Mouse (Mus musculus) mesoderm, embryonic 11.5 days (tissue): Measurements from ENCODE around the gene Zfp853.

Experiments used
- DNase-seq: peaks from one replicate; pipeline ENCODE4 v3.0.0-alpha.2; 2012; ENCODE audit warnings: low read depth, low spot score

Zfp853 gene

DNA sequence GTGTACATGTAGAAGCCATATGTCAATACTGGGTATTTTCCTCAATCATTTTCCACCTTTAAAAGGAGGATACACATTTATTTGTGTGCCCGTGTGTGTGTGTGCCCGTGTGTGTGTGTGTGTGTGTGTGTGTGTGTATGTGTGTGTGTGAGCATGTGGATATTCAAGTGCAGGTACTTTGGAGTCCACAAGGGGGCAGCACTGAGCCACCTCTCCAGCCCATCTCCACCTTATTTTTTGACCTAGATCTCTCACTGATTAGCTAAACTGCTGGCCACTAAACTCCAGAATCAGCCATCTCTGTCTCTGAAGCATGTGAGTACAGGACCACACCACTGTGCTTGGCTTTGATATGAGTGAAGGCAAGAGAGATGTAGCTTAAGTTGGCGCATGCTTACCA is 1.4 kb upstream of the Zfp853 start:
- no peak for DNase-seq

DNA sequence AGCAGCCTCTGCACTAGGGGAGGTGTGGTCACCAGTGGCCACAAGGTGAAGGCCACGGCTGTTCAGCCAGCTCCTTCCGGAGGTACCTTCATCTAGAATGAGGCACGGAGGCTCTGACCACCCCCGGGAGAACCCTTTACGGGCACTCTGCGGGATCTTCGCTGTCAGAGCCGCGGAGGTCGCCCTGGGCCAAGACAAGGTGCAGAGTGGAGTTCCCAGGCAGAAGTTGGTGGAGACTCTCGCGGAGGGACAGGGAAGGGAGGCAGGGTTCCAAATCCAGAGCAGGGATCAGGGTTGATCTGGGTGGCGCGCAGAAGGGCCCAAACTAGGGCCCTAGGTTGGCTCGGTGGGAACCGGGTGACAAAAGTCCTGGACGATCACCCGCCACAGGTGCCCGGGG is 544 bp downstream of the Zfp853 start:
- DNase-seq, result no peak

DNA sequence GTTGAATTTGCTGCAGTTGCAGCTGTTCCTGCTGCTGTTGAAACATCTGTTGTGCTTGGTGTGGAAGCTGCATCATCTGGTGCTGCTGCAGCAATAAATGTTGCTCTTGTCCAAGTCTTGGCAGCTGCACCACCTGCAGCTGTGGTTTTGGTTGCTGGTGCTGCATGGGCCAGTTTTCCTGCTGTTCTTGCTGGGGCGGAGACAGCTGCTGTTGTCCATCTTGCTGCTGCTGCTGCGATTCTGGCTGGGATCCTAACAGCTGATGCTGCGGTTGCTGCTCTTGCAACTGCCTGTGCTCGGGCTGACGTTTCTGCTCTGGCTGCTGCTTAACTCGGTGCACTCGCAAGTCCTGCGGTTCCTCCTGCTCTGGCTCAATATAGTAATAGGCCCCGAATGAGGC is 4.1 kb downstream of the Zfp853 start:
- no peak for DNase-seq

DNA sequence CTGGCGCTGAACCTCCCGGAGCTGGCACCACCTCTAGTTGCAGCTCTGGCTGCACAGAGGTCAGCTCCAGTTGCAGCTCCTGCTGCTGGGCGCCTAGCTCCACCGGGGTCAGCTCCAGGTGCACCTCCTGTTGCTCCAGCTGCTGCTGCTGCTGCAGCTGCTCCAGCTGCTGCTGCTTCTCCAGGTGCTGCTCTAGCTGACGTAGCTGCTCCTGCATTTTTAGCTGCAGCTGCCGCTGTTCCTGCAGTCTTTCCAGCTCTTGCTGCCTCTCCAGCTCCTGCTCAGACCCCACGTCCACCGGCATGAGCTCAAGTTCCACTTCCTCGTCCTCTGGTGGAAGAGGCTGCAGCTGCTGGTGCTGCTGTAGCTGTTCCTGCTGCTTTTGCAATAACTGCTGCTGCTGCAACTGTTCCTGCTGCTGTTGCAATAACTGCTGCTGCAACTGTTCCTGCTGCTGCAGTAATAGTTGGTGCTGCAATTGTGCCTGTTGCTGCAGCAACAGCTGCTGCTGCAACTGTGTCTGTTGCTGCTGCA is 5.0 kb downstream of the Zfp853 start:
- DNase-seq, result peak; percentile 23

DNA sequence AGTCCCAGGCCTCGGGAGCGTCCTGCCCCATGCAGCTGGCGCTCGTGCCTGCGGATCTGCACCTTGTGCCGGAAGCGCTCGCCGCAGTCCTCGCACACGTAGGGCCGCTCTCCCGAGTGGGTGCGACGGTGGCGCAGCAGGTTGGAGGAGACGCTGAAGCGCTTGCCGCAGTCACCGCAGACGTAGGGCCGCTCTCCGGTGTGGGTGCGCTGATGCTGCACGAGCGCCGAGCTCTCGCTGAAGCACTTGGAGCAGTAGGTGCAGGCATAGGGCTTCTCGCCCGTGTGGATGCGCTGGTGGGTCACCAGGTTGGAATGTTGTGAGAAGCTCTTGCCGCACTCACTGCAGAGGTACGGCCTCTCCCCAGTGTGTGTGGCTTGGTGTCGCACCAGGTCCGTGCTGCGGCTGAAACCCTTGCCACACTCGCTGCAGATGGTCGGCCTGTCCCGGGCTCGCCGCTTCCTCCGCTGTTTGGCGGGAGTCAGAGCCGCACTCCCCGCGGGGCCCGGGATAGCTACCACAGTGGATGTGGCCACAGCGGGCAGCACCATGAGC is 5.6 kb downstream of the Zfp853 start:
- DNase-seq, result peak; percentile 24

DNA sequence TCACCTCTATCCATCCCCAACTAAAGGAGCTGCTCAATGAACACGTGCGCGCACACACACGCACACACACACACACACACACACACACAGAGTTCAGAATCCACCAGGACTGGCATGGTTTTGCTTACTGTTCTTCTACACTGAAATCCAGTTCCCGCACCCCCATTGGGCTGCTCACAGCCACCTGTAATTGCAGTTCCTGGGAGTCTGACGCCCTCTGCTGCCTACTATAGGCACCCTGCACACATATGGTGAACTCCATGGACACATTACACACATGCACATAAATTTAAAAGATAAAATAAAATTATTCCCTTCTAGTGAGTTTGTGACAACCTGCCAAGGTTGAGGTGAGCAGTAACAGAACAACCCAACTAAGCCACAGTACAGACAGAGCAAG is 8.7 kb downstream of the Zfp853 start:
- no peak for DNase-seq

DNA sequence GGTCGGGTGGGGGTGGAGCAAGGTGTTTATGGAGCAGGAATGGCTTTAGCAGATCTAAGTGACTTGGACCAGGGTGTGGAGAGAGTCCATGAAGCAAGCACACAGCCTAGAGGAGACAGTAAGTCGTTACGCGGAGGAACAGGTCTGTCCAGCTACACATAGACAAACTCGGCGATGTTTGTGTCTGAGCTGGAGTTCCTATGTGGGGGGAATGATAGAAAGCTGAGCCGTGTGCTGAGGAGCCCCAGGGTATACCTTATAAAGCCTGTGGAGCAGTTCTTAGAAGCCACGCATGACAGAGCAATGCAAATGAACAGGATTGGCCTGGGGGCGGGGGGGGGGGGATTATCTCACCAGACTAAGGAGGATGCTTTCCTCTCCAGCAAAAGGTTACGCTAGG is 14.2 kb downstream of the Zfp853 start:
- DNase-seq, result no peak

DNA sequence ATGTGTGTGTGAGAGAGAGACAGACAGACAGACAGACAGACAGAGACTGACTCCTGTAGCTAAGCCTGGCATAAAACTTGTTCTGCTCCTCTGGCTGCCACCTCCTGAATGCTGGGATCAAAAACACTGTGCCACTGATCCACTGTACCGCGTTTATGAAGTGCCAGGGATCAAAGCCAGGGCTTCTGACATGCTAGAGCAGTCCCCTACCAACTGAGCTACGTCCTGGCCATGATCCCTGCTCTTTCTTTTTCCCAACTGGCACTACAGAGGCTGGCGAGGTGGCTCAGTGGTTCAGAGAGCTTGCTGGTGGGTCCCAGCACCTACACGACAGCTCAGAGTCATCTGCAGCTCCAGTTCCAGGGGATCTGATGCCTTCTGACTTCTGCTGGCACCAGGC is 17.7 kb downstream of the Zfp853 start:
- no peak for DNase-seq

DNA sequence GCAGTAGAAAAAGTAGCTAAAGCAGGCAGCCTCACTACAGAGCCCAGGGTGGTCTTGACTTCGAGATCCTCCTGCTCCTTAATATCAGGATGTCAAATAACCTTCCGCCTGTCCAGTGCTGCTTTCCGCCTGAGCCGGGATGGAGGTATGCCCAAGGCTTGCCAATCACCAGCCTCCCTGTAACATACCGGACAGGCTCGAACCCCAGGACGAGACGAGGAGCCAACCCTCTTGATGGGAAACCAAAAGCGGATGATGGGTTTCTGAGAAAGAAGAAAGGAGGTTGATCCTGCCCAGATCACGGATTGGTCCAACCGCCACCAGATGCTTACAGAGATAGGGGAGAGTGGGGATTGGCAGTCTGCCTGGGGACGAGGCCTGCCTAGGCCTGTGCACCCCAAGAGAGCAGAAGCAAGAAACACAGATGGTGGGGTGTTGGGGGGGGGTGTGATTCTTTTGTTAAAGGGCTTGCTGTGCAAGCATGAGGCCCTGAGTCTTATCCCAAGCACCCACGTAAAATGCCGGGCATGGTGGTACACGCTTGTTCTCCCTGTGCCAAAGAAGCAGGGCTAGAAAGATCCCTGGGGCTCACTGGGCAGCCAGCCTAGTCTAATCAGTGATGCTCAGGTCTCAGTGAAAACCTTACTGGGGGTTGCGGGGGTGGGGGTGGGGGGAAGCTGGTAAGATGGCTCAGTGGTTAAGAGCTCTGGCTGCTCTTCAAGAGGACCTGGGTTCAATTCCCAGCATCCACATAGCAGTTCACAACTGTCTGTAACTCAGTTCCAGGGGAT is 20.7 kb downstream of the Zfp853 start:
- DNase-seq, result no peak

DNA sequence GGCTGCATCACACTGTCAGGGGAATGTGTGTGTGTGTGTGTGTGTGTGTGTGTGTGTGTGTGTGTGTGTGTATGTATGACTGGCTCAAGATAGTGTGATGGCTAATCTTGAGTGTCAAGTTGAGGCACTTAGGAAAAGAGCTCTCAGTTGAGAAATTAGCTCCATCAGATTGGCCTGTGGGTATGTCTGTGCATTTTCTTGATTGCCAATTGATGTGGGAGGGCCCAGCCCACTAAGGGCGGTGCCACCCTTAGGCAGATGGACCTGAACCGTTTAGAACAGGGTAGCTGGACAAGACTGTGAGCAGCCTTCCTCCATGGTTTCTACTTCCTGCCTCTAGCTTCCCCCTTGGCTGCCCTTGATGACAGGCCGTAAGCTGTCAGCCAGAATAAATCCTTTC is 21.3 kb downstream of the Zfp853 start:
- no peak for DNase-seq

DNA sequence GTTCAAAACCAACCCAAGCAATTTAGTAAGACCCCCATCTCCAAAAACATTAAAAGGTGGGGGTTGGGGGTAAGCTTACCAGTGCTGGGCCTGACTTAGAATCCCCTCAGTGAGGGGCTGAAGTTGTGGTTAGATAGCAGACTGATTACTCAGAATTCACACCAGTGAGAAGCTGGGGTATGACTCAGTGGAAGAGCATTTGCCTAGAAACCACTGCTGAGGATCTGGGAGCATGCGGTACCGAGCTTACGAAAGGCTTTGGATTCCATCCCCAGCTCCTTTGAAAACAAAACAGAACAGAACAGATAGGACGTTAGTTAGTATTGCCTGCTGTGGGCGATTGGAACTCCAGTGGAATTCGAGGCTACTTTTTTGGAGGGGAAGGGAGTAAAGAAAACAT is 21.8 kb downstream of the Zfp853 start:
- no peak for DNase-seq

DNA sequence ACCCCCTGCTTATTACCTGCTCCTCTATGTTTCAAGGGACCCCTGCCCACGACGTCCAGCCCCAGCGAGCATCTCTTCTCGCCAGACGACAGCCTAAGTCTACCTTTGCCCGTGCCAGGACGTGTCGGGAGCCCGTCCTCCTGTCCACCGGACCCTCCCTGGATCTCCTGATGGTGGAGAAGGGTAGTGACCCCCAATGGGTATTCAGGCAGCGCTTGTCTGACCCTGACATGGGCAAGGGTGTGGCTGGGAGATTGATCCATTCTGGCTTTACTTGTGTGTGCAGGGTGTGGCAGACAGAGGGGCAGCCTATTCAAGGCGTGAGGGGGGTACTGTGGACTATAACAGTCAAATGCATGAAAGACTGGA is 23.3 kb downstream of the Zfp853 start:
- DNase-seq, result no peak

DNA sequence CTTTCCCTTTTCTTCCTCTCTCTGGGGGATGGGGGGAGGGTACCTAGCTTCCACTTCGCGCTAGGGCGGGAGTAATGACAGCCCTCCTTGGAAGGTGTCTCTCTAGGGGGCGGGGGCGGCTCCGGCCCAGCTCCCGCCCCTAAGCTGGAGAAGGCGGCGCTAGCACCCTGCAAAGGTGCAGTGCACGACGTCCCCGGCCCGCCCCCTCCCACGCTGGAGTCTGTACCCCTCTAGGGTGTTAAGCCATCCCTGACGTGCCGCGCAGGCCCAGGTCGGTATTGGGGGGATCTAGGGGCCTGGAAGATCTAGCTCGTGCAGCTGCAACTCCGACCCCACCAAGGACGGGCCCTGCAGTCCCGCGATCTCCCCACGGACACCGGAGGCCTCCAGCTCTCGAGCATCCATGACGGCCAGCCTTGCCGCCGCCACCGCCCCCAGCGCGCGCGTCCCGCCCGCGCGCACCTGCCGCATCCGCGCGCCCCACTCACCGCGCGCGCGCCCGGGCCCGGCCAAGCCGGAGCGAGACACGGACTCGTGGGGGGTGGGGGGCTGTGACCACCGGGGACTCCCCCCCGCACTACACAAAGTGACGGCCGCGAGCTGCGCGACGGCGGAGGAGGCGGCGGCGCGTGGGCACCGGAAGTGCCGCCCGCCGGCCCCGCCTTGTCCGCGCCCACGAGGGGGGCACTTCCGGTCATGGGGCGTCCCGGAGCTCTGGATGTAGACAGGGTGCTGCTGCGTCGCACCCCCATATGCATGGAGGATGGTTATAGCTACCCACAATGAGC is 23.9 kb downstream of the Zfp853 start, which contains the start of gene Zfp316:
Zfp316 (minus strand) TSS at position 660 of the 788 bp plus-strand sequence.
- peak; percentile 58 for DNase-seq

DNA sequence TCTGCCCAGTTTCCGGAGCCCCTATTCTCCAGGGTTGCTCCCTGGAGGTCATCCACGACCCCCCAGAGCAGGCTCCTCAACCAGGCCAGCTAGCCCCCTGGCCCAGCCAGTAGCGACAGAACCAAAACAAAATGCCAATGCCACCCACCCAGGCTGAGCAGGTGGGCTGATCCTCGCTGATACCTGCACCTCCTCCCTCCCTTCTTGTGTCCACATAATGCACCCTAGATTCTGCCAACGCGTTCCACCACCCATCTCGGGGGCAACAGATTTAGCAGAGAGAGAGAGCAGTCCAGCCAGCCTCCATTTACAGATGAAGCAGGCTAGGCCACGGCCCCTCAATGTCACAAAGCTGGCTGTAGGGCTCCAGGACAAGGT is 24.4 kb downstream of the Zfp853 start:
- no peak for DNase-seq

DNA sequence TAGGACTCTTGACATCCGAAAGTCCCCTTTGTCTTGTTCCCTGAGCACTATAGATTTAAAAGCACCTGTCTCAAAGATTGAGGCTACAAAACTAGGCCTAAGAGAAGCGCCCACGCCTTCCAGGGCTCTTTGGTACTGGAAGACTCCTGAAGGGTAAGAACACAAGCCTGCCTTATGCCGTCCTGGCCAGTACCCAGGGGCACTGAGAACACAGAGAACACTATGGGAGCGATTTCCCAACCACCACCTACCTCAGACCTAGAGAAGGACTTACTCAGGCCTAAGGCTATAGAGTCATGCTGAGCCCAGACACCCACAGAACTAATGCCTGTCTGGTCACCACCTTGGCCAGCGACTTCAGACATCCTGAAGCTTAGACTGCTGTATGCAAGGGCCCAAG is 26.6 kb downstream of the Zfp853 start:
- DNase-seq, result no peak

DNA sequence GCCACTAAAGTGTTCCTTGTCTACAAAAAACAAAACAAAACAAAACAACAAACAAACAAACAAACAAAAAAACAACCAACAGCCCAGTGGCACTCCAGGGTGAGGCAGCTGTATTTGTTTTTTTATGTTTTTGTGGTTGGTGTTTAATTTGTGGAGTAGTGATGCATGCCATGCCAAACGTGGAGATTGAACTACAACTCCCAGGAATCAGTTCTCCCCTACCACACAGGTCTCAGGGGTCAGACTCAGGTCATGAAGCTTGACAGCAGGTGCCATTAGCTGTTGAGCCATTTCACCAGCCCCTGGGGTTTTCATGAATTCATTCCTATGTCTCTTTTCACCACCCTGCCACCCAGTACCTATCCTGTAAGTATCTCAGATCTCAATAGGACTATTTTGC is 28.0 kb downstream of the Zfp853 start:
- DNase-seq, result no peak

DNA sequence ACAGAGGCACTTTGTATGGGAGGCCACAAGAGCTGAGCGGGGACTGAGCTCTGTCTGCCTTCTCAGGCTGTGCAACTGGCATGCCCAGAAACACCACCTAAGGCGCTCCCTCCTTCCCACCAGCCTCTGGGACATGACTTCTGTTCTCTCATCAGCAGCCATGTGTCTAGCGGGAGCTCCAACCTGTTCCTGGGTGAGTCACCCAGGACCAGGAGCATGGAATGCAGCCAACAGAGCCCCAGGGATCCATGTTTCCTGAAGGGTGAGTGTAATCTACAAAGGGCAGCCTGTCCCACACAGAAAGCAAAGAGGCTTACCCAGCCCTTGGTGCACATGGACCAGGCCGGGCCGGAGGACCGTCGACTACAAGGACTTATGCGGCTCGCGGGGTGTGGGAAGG is 28.7 kb downstream of the Zfp853 start:
- no peak for DNase-seq

DNA sequence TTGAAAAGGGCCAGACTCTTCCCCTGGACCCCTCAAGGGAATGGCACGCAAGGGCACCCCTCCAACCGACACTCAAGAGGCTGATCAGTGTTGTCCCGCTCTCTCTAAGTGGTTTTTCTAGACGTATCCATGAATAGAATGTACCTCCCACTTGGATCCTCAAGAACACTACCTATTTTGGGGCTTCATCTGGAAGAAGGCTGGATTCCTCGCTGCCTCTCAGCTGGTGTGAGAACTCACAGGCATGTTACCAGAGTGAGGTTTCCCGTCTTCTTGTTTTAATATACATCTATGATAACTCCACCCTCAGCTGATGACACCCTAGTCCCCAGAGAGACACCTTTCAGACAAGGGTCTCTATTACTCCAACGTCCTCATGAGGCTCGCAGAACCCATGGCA is 31.8 kb downstream of the Zfp853 start:
- DNase-seq, result no peak

DNA sequence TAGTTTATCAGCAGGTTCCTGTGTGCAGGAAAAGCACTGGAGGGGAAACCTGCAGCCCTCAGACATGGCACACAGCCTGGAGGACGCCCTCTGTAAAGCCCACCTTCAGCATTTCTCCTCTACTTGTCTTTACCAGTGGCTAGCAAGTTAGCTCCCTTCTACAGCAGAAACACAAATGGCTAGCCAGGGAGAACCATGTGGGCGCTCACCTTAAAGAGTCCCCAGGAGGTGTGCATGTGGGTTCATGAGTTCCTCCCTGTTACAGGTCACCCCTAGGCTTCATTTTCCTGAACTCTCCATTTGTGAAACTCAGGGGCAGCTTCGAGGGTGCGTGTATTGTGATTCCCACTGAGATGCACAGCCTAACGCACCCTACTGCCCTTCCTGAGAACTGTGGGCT is 37.6 kb downstream of the Zfp853 start:
- DNase-seq, result no peak

DNA sequence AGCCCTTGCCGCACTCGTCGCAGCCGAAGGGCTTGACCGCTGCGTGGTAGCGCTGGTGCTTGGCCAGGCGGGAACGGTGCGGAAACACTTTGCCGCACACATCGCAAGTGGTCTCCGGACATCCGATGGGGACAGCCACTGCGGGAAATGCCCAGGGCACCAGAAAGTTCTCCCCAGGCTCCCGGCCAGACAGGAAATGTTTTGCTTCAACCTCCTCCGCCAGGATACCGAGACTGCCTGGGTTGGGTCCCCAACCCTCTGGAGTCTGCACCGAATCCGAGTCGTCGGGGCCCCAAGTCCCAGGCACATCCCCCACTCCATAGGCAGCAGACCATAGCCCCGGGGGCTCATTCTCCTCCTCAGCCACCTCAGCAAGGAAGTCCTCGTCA is 38.3 kb downstream of the Zfp853 start:
- DNase-seq, result no peak

DNA sequence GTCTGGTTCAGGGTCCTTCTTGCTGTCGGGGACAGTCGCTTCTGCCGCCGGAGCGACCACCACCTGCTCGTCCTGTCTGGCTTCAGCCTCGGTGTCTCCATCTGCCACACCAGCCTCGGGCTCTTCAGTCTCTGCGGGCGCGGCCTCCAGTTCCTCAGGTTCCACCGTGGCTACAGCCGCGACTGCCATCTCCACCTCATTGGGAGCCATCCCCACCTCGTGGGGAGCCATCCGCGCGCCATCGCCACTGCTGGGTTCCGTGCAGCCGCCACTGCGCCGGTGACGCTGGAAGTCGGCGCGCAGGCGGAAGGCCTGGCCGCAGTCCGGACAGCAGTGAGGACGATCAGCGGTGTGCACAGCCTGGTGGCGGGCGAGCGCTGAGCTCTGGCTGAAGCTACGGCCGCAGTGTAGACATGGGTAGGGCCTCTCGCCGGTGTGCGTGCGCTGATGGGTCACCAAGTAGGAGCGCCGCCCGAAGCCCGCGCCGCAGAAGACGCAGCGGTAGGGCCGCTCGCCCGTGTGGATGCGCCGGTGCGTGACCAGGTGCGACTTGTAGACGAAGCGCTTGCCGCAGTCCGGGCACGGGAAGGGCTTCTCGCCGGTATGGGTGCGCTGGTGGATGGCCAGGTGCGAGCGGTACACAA is 38.8 kb downstream of the Zfp853 start:
- no peak for DNase-seq

DNA sequence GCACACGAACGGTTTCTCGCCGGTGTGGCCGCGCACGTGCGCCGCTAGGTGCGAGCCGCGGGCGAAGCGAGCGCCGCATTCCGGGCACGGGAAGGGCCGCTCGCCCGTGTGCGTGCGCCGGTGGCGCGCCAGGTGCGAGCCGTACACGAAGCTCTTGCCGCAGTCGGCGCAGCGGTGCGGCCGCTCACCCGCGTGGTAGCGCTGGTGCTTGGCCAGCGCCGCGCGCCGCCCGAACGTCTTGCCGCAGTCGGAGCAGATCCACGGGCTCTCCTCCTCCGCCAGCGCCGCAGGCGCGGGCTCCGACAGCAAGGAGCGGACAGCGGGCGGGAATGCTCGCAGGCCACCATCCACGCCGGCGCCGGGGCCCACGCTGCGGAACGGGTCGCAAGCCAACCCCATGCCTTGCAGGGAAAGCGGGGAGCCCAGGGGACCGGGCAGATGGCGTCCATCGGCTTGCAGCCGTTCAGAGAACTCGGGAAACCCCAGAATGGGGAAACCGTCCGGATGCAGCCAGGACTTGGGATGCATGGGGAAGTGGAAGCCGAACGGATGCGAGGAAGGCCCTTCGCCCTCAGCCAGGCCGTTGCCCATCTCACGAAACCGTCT is 39.4 kb downstream of the Zfp853 start:
- peak; percentile 19 for DNase-seq
